Mouse (Mus musculus) brain, embryonic 14.5 days (tissue): ENCODE measurements around the gene Mettl7a3. TPM values are rescaled to one million over a fixed set of nuclear protein-coding genes. Genes with fewer than 3 reads are reported as not detected.
"Not testable (repeated sequence)": the region's sequence is repeated elsewhere in the genome, so short reads cannot be mapped to it uniquely, and the experiment has no call there.

ENCODE experiments used
- DNase-seq: peaks from one replicate; pipeline ENCODE4 v3.0.0-alpha.2; 2011; ENCODE audit warnings: low read depth
- CTCF ChIP-seq: fragments of 200-500 bp; IDR thresholded peaks from 2 replicates; pipeline ENCODE4 v1.5.1; 2012; ENCODE audit warnings: inconsistent platforms, mild to moderate bottlenecking, moderate library complexity, borderline replicate concordance; ENCODE audit not compliant: insufficient read depth, insufficient read length; ENCODE audit errors: extremely low read depth
- POLR2A ChIP-seq: fragments of 200-500 bp; IDR thresholded peaks from 2 replicates; pipeline ENCODE4 v1.6.1; 2012; ENCODE audit warnings: mild to moderate bottlenecking, inconsistent platforms, borderline replicate concordance; ENCODE audit not compliant: poor library complexity, insufficient read depth, insufficient read length, severe bottlenecking; ENCODE audit errors: extremely low read depth
- polyA plus RNA-seq: library from polyadenylated mRNA; depleted of rRNA; stranded (reverse); fragments of >200 nt; gene quantifications from 2 replicates; pipeline ENCODE4 v1.2.3, GENCODE M21; 2012

Gene Mettl7a3
- polyA plus RNA-seq, 1 experiment, result 0.11 TPM

DNA sequence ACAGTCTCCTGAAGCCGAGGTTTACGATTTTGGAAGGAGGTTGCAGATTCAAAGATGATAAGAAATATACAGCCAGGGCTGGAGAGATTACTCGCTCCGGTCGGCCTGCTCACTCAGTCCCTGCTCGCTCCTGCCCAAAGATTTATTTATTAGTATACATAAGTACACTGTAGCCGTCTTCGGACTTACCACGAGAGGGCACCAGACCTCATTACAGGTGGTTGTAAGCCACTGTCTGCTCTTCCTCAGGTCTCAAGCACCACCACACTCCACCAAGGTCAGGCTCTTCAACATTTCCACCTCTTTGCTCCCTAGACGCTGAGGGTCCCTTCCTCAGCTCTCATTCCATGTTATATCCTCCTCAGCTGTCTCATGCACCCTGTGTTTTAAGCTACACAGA is 3.1 kb downstream of the Mettl7a3 start:
- DNase-seq, result peak; percentile 78
- 0 out of 2 replicates have a peak, but pooled peaks have one; percentile 18 for TF ChIP-seq CTCF

GRCm38 (mm10) chr15:100341314-100341980 is 6.7 kb downstream of the Mettl7a3 start:
- DNase-seq, result not testable (repeated sequence)

DNA sequence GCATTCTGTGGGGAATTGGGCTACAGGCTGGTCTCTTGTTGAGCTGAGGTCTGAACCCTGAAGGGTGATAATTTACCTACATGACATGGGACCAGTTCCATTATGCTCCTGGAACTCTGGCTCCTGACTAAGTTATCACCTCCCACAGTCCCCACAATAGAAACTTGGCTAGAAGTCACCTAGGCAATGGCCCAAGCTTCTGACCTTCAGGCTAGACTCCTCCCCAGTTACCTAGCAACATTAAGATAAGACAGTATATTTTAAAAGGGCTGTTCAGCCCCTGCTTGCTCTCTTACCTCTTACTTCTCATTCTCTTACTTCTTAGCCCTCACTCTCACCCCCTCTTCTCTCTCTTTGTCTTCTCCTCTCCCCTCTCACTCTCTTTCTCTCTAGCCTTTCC is 10.8 kb downstream of the Mettl7a3 start:
- no peak for TF ChIP-seq CTCF
- no peak for TF ChIP-seq POLR2A

GRCm38 (mm10) chr15:100346761-100347160 is 12.0 kb downstream of the Mettl7a3 start:
- DNase-seq, result peak; percentile 35

More for the DNA sequence above, 10.8 kb downstream of the Mettl7a3 start:
- DNase-seq, result no peak

DNA sequence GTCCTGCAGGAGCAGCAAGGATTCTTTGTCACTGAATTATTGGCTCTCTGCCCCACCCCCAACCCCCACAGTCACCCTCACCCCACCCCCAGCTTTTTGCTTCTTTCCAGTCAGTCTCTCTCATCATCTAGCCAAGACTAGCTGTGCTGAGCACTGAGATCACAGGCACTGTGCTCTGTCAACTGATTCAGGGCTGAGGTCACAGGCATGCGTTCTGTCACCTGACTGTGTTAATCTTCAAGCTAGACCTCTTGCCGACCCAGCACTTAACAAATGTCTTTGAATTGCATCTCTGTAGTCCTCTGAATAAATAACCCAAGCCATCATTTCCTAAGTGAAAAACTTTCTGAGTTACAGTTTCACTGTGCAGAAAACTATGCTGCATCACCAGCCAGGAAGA is 14.8 kb downstream of the Mettl7a3 start:
- no peak for TF ChIP-seq CTCF
- no peak for TF ChIP-seq POLR2A
- DNase-seq, result no peak

More at GRCm38 (mm10) chr15:100346761-100347160, 12.0 kb downstream of the Mettl7a3 start:
- no peak for TF ChIP-seq POLR2A
- TF ChIP-seq CTCF, result no peak

- DNase-seq, result no peak
- TF ChIP-seq POLR2A (no peak), CTCF (no peak)
Observed at GRCm38 (mm10) chr15:100351501-100352060, 16.9 kb downstream of the Mettl7a3 start.

- DNase-seq, result no peak
- no peak for TF ChIP-seq POLR2A
- TF ChIP-seq CTCF, result no peak
Observed at GRCm38 (mm10) chr15:100352711-100353250, 18.1 kb downstream of the Mettl7a3 start, which contains the start of the genes Methig1 and Mettl7a2. TSS of gene Methig1 (plus strand) at chr15:100353149. TSS of gene Mettl7a2 (plus strand) at chr15:100353200.

- not testable (repeated sequence) for DNase-seq
Observed at GRCm38 (mm10) chr15:100353399-100353798, 18.7 kb downstream of the Mettl7a3 start.

- no peak for DNase-seq
- TF ChIP-seq CTCF (no peak), POLR2A (no peak)
Observed at GRCm38 (mm10) chr15:100355876-100356275, 21.1 kb downstream of the Mettl7a3 start.

GRCm38 (mm10) chr15:100364242-100364641 is 29.5 kb downstream of the Mettl7a3 start, which contains the start of gene Higd1c:
TSS of gene Higd1c (plus strand) at chr15:100364542.
- DNase-seq, result no peak
- TF ChIP-seq POLR2A, result no peak
- TF ChIP-seq CTCF, result no peak

DNA sequence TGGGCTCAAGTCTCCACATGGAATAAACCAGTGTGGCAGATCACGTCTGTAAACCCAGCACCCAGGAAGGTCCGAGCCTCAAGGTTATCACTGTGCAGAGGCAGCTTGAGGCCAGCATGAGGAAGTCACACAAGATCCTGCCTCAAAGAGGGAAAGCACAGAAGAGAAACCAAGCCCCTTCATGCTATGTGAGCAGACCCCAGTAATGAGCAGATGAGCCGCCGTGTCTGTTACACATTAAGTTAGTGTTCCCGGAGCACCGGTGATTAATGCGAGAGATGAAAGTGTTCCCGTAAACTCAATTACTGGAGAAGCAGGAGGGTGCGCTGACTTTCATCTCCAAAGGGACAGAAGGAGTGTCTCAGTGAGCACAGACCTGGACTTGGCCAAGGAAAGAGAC is 31.2 kb downstream of the Mettl7a3 start:
- DNase-seq, result not testable (repeated sequence)

DNA sequence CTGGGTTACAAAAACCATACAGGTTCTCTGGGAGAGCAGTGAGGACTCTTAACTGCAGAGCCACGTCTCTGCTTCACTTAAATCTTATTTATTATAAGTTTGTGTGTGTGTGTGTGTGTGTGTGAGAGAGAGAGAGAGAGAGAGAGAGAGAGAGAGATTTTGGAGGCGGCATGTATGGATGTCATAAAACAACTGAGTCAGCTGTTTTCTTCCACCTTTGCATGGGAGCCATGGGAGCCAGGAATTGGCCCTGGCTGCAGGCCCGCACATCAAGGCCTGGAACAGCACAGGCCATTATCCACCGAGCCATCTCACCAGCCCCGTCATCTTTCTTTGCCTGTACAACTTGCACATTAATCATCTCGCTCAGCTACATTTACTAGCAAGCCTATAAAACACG is 32.4 kb downstream of the Mettl7a3 start:
- no peak for DNase-seq
- TF ChIP-seq POLR2A, result no peak
- no peak for TF ChIP-seq CTCF
